Mouse (Mus musculus) megakaryocyte progenitor cell, adult 5-6 weeks (primary cell): ENCODE data around the gene Serp2. TPM values are rescaled to one million over a fixed set of nuclear protein-coding genes. Genes with fewer than 3 reads are reported as not detected.

ENCODE experiments used
- ATAC-seq: replicated peaks from 2 replicates; pipeline ENCODE4 v1.8.0; 2016; ENCODE audit warnings: mild to moderate bottlenecking, moderate TSS enrichment, inconsistent platforms; ENCODE audit not compliant: poor library complexity
- total RNA-seq, 2 experiments: library from RNA; stranded (forward) in 1 of 2; stranded (reverse) in 1 of 2; fragments of 157-497, 149-512 nt in 1 of 2; fragments of 200-1000 nt in 1 of 2; gene quantifications; 2 replicates each; pipeline versions ENCODE4 v1.2.3 to v1.2.4; 2015 to 2017

Serp2 gene
- total RNA-seq, 2 experiments from 2014 or later: not detected

DNA sequence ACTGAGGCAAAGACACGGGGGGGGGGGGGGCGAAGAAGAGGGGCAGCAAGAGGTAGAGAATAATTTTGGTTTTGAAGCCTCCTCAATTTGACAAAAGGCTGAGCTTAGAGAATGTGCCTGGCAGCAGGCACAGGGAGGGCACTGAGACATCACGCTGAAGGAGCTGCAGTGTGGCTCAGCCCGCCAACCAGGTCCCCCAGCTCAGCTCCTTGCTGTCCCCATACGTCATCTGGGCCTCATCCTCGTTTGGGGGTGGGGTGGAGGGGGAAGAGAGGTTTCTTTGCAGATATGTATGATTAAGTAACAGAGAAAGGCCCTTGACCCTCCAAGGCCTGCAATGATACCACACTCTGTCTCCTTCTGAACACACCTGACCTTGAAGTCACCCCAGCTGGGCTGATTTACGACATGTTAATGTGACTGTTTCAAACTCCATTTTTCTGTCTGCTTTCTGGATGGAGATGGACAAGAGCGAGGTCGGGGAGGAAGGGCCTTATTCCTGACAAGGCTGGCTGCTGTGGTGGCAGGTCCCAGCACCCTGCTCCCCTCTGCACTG, 28.9 kb downstream of the Serp2 start:
- ATAC-seq: no peak

DNA sequence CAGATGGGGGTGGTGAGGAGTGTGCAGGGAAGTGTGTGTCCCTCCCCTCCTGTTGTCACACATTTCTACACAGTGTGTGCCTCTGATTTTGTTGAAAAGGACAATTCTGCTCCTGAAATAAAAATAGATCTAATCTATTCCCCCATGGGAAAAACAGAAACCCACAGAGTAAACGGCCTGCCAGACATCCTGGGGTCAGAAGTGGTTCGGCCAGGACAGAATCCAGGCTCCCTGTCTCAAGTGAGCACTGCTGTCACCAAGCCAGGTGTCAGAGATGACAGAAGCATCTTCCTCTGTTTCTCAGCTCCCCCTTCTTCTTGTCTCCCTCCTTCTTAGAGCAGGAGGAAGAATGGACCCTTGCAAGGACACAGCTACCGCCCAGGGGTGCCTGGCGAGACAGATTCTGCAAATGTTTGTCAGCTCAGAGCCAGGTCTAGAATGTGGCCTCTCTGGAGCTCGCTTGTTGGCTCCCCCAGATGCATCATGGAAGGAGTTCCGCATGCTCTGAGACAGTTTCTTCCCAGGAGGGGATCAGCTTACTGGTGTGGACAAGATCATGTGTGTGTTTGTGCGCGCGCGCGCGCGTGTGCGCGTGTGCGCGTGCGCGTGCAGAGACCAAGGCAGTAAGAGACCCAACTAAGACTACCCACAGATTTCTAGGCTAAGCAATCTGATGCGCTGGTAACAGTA, 29.5 kb downstream of the Serp2 start:
- no peak for ATAC-seq

DNA sequence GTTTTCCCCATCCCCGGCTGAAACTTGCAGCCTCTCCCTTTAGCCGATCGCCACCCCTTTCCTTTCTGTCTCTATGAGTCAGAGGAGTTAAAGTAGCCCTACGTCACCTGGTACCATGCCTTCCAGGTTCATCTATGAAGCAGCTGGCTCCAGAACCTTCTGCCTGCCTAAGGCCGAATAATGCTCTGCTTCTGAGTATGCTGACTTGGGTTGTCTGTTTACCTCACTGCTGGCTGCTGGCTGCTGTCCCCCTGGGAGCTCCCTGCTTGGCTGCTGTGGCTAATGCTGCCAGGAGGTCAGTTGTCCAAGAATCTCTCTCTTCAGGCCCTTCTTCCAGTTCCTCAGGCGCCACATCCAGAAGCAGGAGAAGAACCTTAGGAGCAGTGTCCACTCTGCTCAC, 30.2 kb downstream of the Serp2 start:
- ATAC-seq: no peak

DNA sequence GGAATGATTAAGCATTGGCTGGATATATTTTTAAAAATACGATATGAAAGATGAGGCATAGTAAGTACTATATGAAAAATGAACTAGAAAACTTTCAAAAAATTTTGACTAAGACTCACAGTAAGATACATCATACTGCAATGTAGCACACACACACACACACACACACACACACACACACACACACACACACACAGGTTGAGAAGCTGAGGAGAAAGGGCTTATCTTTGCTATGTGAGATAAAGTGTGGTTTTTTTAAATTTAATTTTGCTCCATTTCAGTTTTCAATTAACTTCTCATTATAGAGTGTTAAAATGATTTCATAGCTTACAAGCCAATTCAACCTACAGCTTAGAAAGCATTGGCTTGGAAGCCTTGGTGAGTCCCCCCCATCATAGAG, 33.3 kb downstream of the Serp2 start:
- ATAC-seq: no peak

DNA sequence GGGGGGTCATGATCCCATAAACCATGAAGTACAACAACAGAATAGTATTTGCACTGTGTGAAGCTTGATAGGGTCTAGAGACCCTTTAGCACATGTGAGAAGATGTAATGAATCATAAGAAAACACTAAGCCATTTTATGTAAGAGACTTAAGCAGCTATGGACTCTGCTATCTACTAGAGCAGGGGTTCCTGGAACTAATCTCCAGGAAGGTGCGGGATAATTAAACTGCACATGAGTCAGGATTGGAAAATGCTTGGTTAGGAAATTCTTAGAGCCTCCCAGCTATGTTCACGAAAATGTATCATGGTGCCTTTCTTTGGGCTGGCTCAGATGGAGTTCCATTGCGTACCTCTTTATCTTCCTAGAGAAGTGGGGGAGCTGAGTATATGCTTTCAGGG, 35.4 kb downstream of the Serp2 start:
- no peak for ATAC-seq

DNA sequence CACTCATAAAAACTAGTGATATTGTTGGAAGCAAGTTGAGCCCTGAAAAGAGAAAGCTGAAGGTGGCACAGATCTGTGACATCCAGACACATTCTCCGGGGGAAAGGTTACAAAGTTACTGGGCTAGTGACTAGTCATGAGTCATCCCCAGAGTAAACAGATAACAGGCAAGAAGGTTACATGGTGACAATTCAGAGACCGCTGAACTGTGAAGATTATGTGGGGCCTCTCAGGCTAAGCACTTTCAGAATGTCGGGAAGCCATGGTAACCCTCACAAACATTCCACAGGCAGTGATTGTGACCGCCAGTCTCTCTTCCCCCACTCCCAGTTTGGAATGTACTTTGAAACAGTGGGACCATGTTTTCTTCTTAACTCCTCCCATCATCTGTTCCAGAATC, 36.1 kb downstream of the Serp2 start:
- peak; percentile 86 for ATAC-seq

DNA sequence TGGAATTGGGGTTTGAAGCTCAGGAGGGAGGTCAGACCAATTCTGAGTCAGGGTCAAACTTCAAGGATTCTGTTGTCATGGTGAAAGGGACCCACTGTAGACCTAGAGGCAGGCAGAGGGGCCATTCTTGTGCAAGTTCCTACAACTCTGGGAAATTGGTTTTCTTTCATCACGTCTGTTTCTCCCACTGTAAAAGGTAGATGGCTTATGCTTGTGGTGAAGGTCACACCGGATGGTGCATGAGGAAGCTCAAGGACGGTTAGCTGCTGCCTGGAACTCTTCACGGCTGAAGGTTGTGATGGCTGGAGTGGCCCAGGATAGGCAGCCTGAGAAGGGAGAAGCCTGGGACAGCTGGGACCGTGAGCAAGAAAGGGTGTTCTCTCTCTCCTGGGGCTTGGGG, 38.5 kb downstream of the Serp2 start:
- ATAC-seq: peak; percentile 30

DNA sequence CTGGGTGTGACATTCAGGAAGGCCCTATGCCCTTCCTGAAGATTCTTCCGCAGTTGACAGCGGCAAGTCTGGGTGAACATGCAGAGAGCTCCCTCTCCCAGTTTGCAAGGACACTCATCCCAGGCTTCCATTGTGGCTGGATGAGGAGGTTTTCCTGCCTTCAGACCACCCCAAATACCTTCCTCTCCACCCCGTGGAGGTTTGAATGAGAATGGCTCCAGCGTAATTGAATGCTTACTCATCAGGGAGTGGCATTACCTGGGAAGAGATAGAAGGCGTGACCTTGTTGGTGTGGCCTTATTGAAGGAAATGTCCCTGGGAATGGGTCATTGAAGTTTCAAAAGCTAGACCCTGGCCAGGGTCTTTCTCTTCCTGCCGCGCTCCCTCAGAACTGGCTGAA, 41.1 kb downstream of the Serp2 start:
- no peak for ATAC-seq

DNA sequence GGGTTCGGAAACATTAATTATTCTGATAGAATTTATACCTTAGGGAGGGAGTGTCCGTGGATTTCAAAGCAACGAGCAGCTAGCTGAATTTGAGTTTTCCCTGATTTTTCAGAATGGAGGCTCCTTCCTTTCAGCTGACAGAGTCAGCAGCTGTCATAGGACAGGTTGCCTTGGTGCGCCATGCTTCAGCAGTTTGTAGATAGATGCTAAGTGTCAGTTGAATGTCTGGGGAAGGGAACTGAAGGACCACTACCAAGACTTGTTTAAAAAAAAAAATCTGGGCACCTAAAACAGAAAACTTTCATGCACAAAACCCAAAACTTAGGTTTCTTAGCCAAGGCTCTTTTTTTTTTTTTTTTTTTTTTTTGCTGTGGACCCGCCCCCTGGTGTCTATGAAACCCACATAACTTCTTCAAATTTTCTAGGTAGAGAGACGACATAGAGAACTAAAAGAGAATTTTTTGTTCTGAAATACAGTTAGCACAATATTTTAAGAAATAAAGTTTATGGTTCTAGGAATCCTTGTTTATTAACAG, 42.6 kb downstream of the Serp2 start:
- ATAC-seq: no peak

DNA sequence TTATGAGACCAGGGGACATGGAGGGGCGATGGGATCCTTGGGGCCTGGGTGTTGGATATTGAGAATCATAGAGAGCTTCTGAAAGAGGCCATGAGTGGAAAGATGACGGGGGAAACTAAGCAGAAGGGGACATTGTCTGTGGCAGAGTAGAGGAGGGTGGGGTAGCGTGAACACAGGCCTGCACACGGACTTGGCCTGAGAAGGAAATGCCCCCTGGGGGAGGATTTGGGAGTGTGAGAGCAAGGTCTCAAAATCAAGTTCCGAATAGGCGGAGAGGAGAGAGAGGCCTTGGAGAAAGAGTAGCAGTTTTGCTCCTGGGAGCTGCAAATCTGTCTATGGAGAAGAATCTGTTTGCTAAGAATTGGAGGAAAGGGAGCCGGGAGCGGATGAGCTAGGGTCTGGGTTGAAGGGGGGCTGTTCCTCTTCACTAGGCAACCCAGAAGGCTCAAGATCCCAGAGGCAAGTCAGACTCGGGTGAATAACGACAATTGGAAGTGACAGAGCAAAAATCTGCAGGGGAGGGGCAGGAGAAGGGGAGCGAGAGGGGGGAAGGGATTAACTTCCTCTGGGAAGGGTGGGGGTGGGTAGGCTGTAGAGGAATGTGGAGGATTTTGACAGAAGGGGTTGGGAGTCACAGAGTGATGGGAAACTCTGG, 43.2 kb downstream of the Serp2 start:
- ATAC-seq: no peak

DNA sequence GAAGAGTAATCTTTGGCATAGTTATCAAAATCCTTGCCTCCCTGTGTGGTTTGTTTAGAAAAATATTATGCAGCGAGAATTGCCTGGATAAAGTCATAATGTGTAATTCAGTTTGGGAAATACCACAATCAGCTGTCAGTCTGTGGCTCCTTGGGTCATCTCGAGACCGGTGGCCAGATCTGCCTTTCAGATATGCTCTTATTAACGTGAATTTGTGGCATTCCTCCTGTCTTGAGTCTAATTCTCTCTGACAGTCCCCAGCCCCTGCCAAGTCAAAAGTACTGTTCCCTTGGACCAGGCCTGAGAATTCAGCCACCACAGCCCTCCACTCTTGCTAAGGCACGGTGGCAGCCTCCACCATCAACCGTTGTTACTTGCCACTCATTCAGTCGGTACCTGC, 44.7 kb downstream of the Serp2 start:
- ATAC-seq: no peak

DNA sequence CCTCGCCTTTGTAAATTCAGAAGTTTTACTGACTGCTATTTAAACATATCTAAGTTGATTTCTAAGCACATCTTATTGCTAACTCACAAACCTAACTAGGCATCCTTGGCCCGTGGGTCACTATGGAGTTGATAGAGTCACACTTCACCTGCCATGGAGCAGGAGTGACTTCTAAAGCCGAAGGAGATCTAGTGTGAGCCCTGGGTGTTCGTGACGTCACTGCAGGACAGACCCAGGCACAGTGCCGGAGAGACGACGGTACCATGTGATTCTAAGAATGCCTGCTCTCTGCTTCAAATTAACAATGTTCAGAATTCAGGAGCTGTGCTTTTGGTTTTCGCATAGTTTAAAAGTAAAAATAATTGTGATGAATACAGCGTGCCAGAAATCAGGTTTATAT, 48.0 kb downstream of the Serp2 start:
- ATAC-seq: no peak

DNA sequence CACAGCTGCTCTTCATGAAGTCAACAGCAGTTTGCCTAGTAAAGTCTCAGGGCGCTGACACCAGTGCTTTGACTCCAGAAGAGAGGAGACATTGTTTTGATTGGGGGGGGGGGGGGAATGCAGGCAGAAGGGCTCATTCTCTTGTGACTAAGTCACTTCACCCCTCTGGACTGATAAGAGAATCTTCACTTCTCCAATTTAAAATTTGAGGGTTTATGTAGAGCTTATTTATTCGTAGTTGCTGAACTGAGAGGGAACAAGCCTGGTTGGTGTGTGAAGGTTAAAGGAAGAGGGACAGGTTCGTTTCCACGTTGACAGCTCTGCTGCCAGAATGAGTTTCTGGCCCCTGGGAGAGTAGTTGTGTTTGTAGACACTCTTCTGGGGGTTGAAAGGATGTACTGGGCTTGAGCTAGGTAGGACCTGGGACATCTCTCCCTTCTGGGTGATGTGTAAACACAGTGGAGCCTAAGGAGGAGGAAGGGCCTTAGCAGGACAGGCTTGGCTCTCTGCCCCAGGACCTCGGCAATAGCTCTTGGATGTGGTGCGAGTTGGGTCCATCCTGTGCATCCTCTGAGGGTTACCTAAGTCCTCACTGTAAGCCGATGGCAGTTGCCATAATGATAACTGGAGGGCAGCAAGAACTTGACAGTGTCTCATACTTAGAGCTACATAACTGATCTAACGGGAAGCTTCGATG, 48.7 kb downstream of the Serp2 start:
- ATAC-seq: no peak

DNA sequence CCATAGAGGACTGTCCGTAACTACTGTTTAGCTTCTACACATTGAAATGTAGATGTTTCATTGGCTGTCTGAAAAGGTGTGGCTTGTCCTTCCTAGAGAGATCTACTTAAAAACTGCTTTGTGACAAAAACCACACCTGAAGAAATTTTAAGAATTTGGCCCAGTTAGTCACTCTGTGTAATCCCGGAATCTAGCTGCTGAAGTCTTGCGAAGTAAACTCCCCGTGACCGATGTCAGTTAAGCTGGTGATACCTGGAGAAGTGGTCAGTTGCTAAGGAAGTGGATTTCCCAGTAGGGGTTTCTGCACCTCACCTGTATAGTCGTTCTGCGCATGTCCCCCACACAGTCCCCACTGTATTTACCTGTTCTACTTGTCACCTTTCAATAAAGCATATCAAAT, 49.3 kb downstream of the Serp2 start:
- no peak for ATAC-seq

DNA sequence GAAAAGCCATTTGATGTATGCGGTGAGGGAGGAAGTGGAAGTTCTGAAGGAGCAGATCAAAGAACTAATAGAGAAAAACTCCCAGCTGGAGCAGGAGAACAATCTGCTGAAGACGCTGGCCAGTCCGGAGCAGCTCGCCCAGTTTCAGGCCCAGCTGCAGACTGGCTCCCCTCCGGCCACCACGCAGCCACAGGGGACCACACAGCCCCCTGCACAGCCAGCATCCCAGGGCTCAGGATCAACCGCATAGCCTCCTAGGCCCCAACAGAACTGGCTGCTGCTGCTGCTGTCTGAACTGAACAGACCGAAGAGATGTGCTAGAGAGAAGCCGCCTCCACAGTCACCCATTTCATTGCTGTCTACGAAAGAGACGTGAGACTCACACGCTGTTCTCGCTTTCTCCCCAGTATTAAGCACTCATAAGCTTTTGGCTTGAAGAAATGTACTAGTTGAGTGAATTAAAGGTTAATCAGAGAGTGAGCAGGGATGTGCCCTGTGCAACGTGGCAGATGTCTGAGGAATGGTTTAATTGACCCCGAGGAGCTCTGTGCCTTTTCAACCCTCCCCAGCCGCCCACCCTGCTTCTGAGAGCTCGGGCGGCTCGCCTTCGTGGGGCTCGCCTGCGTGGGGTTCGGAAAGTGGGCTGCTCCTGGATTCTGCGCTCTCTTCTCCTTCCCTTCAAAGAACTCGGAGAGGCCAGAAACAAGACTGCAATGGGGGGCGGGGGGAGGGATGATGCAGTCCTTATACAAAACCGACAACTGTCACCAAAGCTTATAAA, 50.1 kb downstream of the Serp2 start:
- no peak for ATAC-seq

DNA sequence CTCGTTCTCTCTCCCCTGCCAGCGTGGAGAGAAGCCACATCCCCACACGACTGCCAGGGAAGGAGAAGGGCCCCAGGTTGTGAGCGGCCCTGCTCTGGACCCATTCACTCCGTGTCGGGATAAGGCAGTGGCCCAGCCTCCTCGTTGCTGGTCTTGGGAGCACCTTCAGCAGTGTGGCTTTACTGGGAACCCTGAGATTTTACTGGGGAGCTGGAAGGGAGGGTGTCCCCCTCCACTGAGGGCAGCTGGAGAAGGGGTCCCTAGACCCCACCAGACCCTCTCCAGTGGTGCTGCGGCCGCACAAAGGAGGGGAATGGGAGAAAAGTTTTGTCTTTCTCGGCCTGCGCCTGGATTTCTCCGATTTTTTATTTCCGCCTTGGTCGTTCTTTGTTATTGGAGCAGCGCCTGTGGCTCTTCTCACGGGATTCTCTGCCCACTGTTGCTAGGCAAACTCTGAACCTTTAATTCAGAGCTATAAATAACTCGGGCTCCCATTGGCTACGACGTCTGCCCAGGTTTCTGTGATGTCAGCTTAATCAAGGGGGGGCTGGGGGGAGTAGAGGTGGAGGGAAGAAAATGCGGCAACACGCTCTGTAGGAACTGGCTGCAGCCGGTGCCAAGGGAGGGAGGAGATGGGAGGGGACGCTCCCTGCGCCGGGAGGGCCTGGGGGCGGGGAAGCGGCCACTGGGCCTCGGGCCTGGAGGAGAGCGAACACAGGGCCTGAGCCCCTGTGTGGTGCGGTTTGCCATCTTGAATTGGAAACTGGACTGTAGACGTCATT, 51.1 kb downstream of the Serp2 start:
- ATAC-seq: peak; percentile 60

DNA sequence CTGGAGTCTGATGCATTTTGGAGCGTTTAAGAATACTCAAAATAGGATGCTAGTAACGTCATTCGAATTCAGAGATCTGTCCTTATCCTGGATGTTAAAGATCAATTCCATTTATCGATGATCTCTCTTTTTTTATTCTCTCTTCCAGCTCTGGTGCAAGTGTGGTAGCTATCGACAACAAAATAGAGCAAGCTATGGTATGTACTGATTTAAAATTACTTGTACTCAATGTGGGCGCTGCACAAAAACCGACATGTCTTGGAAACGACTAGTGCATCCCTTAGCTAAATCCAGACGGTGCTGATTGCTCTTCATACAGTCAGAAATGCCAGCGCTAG, 51.6 kb downstream of the Serp2 start:
- no peak for ATAC-seq

DNA sequence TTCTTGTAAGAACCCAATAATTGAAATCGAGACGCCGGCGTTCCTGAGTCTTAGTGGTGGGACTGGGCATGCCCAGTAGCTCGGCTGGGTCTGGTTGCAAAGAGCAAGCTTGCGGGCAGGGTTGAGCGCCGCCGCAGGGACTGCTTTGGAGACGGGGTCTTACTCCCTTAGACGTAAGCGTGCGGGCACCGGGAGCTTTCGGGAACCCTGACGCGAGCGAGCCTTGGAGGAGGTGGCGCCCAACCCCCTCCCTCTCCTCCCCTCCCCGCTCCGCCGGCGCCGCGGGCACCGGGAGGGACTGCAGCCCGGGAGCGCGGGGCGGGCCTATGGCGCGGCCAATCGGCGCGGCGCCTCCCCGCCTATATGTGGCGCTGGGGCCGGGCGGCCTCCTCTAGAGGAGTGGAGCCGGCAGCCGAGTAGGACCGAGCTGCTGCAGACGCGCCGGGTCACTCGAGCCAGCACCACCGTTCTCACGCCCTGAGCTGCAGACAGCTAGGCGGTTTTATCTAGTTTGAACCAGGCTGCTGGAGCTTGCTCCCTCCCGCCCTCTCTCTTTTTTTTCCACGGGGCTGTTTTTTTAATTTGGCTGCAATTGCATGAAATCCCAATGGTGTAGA, 52.5 kb downstream of the Serp2 start:
- peak; percentile 75 for ATAC-seq

DNA sequence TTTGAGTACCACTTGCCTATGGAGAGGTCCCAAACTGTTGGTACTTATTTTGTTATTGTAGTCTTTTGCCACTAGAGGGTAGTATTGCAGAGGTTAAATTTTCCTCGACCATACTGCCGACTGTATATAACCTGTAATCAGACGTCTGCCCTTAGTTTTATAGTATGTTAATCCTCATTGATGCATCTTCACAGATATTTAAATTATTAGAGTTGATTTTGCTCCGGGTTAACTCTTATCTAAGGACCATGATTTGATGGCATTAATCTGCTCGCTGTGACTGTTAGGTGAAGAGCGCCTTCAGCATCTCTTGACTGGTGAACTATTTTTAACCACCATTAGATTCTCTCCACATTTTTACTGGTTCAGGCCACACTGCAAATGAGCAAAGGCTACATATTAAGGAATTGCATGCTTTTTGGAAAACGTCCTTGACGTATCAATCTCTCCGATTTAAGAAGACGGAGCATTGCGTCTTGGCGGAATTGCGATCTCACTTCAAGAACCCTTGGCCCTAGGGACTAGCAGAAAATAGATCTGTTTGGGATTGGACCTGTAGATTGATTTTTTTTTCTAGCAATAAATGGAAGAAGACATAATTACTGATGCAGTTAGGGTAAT, 53.3 kb downstream of the Serp2 start:
- ATAC-seq: peak; percentile 44
